Comparison of ENCODE assay signal across 8 mouse cellular contexts in the genomic region with DNA sequence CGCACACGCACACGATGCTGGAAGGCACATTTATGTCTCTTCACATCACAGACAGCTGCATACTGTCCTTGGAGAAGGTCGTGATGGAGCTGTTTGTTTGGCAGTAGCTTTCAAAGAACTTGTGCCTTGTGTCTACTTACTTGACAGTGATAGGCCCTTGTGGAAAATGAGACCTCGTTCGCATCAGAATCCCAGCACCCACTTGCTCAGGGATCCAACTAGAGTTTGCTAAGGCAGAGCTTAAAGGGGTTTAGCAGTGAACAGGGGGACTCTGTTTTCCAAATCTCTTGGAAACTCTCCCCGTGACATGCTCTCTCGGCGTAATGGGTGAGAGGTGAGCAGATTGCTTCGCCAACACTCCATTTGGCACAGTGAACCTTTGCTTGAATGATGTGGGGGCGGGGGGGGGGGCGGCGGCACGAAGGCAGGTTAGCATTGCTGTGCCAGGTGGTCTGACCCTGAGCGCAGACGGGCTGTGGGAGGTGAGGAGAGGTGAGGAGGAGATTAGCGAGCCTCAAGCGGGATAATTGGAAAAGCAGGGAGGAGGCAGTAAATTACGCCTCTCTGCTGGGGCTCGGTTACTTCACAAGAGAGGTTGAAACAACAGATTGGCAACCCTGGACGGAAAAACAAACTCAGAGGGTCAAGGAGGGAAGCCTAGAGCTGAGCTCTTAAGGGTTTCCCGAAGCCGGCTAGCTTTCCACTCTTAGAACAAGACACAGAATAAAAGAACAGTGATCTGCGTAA. TPM values are rescaled to one million over a fixed set of nuclear protein-coding genes. Genes with fewer than 3 reads are reported as not detected.
DNase-seq lines count a peak whose midpoint lies in the region; ATAC-seq lines count a peak whose summit lies in the region.

No protein-coding gene starts in this region.

- H3K27me3 ChIP-seq in forebrain, embryonic 12.5 days = peaks cover 8% of the 10 kb centered on the region; the same call in 1 of the 2 replicates
- H3K27me3 ChIP-seq in limb, embryonic 10.5 days (ENCODE audit: low read depth, poor library complexity, severe bottlenecking) = peaks cover 9% of the 10 kb centered on the region; the same call in 1 of the 2 replicates
- H3K27me3 ChIP-seq in neural tube, embryonic 13.5 days = no peaks in the 10 kb centered on the region

- 16% methylated on average over 24 of the region's 24 CpGs for WGBS in forebrain, embryonic 12.5 days
- 16% methylated on average over 24 of the region's 24 CpGs for WGBS in limb, embryonic 10.5 days
- WGBS in neural tube, embryonic 13.5 days = 13% methylated on average over 24 of the region's 24 CpGs

- H3K36me3 ChIP-seq in forebrain, embryonic 12.5 days (replicated peaks) = no peaks in the 10 kb centered on the region
- H3K36me3 ChIP-seq in limb, embryonic 10.5 days = no peaks in the 10 kb centered on the region
- no peaks in the 10 kb centered on the region for H3K36me3 ChIP-seq in neural tube, embryonic 13.5 days

- H3K4me1 ChIP-seq in forebrain, embryonic 12.5 days = peaks cover 12% of the 10 kb centered on the region
- peaks cover 15% of the 10 kb centered on the region for H3K4me1 ChIP-seq in limb, embryonic 10.5 days
- peaks cover 10% of the 10 kb centered on the region; the same call in 1 of the 2 replicates for H3K4me1 ChIP-seq in neural tube, embryonic 13.5 days (replicated peaks)

- peak; percentile 26 for DNase-seq in layer of hippocampus, adult 9-11 months
- DNase-seq in layer of hippocampus, postnatal 25 days (ENCODE audit: extremely low spot score in 1 of 2, low spot score in 1 of 2) = no peak
- DNase-seq in limb, embryonic 10.5 days (ENCODE audit: low spot score) = peak; percentile 42
- DNase-seq in cerebellum, adult 11 months = no peak
- no peak for DNase-seq in right cerebral cortex, postnatal 10 days (ENCODE audit: low spot score in 2 of 2)

- H3K4me2 ChIP-seq in forebrain, embryonic 12.5 days = peak overlapping the region; percentile 47
- peak overlapping the region; percentile 50 for H3K4me2 ChIP-seq in neural tube, embryonic 13.5 days

- no peak for ATAC-seq in forebrain, embryonic 12.5 days (ENCODE audit: low FRiP score)
- no peak for ATAC-seq in neural tube, embryonic 13.5 days (ENCODE audit: low read depth)
- ATAC-seq in megakaryocyte progenitor cell, adult 5-6 weeks (replicated peaks; ENCODE audit: poor library complexity) = no peak

- H3K9ac ChIP-seq in forebrain, embryonic 12.5 days = no peak overlapping the region
- H3K9ac ChIP-seq in neural tube, embryonic 13.5 days = peak overlapping the region; percentile 43; the same call in 1 of the 2 replicates

- no peak overlapping the region for H3K27ac ChIP-seq in forebrain, embryonic 12.5 days
- peak overlapping the region; percentile 37 for H3K27ac ChIP-seq in limb, embryonic 10.5 days
- H3K27ac ChIP-seq in neural tube, embryonic 13.5 days (replicated peaks) = no peak overlapping the region

- peak overlapping the region; percentile 21 for H3K4me3 ChIP-seq in forebrain, embryonic 12.5 days (replicated peaks)
- H3K4me3 ChIP-seq in limb, embryonic 10.5 days = peak overlapping the region; percentile 42
- H3K4me3 ChIP-seq in neural tube, embryonic 13.5 days = peak overlapping the region; percentile 15; the same call in 1 of the 2 replicates

- no peaks in the 10 kb centered on the region for H3K9me3 ChIP-seq in forebrain, embryonic 12.5 days
- no peaks in the 10 kb centered on the region for H3K9me3 ChIP-seq in limb, embryonic 10.5 days (replicated peaks)
- H3K9me3 ChIP-seq in neural tube, embryonic 13.5 days = 0 out of 2 replicates have a peak, but pooled peaks cover 3% of the 10 kb centered on the region

RNA-seq across cellular contexts. Expression of a gene that starts 57.4 kb away (rescaled TPM):
- total RNA-seq in layer of hippocampus, postnatal 25 days (2021) = 10 to 100 TPM; 20.5 to 21.1 TPM
- 2.9 and 3.4 TPM in 2 replicates for polyA plus RNA-seq in forebrain, embryonic 12.5 days (2016; fragmentation: Nextera tagmentation; extraction: Ambion mirVana)
- 3.5 and 4.6 TPM in 2 replicates for polyA plus RNA-seq in limb, embryonic 10.5 days (2016; fragmentation: Nextera tagmentation; extraction: Ambion mirVana)
- polyA plus RNA-seq in neural tube, embryonic 13.5 days (2015; fragmentation: Nextera tagmentation; extraction: Ambion mirVana) = 2.7 and 3.6 TPM in 2 replicates
- 2.4 and 2.9 TPM in 2 replicates for total RNA-seq in megakaryocyte progenitor cell, adult 5-6 weeks (2015)
- total RNA-seq in megakaryocyte progenitor cell, adult 5-6 weeks (2017) = 0.42 and 0.74 TPM in 2 replicates

Comparison
In these comparisons a context has a peak if more than half of its experiments do, and no peak if none do; other contexts are left out.
1. DNase-seq: peak in layer of hippocampus, adult 9-11 months (single experiment) and limb, embryonic 10.5 days (single experiment); none in layer of hippocampus, postnatal 25 days (0 of 2), cerebellum, adult 11 months (single experiment) and right cerebral cortex, postnatal 10 days (0 of 2).
2. Peak in every context shown above with its lines, with median percentiles within 50 percentile points of each other: H3K4me3 ChIP-seq.